18 mouse cellular contexts compared by ENCODE assay signal in genomic region chr11:27086516-27086915, GRCm38 (mm10).
DNase-seq lines count a peak whose midpoint lies in the region; ATAC-seq lines count a peak whose summit lies in the region.
"Had no signal": no experiment of that assay in that cellular context is flagged by ENCODE, and none has a peak within 500 bp of the region (broad histone marks: within the 10 kb centered on the region; RNA-seq: fewer than 3 reads in every experiment).

No protein-coding gene starts in this region.

- no peak overlapping the region for H3K4me2 ChIP-seq in forebrain, embryonic 12.5 days
- no peak overlapping the region for H3K4me2 ChIP-seq in forebrain, embryonic 13.5 days
- no peak overlapping the region for H3K4me2 ChIP-seq in kidney, embryonic 16.5 days (replicated peaks; ENCODE audit: low read depth, low read length)
- no peak overlapping the region for H3K4me2 ChIP-seq in midbrain, embryonic 14.5 days (ENCODE audit: low read length)
- H3K4me2 ChIP-seq in midbrain, embryonic 15.5 days, result no peak overlapping the region
- H3K4me2 ChIP-seq: heart, embryonic 13.5 days; intestine, embryonic 15.5 days had no signal

- H3K9ac ChIP-seq in forebrain, embryonic 12.5 days, result no peak overlapping the region
- no peak overlapping the region for H3K9ac ChIP-seq in forebrain, embryonic 13.5 days
- no peak overlapping the region for H3K9ac ChIP-seq in kidney, embryonic 16.5 days (replicated peaks; ENCODE audit: low read length)
- no peak overlapping the region for H3K9ac ChIP-seq in midbrain, embryonic 14.5 days (replicated peaks; ENCODE audit: low read length)
- H3K9ac ChIP-seq in midbrain, embryonic 15.5 days, result no peak overlapping the region
- H3K9ac ChIP-seq: heart, embryonic 13.5 days; intestine, embryonic 15.5 days had no signal

- WGBS in forebrain, embryonic 12.5 days, result 92% methylated on average over 1 of the region's 1 CpGs
- 82% methylated on average over 1 of the region's 1 CpGs for WGBS in forebrain, embryonic 13.5 days
- WGBS in kidney, embryonic 16.5 days, result 82% methylated on average over 1 of the region's 1 CpGs
- WGBS in midbrain, embryonic 14.5 days, result 79% methylated on average over 1 of the region's 1 CpGs
- WGBS in midbrain, embryonic 15.5 days, result 87% methylated on average over 1 of the region's 1 CpGs

- no peaks in the 10 kb centered on the region for H3K9me3 ChIP-seq in forebrain, embryonic 12.5 days
- no peaks in the 10 kb centered on the region for H3K9me3 ChIP-seq in forebrain, embryonic 13.5 days (replicated peaks)
- no peaks in the 10 kb centered on the region for H3K9me3 ChIP-seq in kidney, embryonic 16.5 days (ENCODE audit: low read length)
- H3K9me3 ChIP-seq in midbrain, embryonic 14.5 days (ENCODE audit: control insufficient read depth, low read length), result no peaks in the 10 kb centered on the region
- no peaks in the 10 kb centered on the region for H3K9me3 ChIP-seq in midbrain, embryonic 15.5 days
- H3K9me3 ChIP-seq: heart, embryonic 13.5 days; intestine, embryonic 15.5 days had no signal

- H3K27ac ChIP-seq in forebrain, embryonic 12.5 days, result no peak overlapping the region
- no peak overlapping the region for H3K27ac ChIP-seq in forebrain, embryonic 13.5 days
- H3K27ac ChIP-seq in kidney, embryonic 16.5 days (ENCODE audit: low read length), result no peak overlapping the region
- no peak overlapping the region for H3K27ac ChIP-seq in midbrain, embryonic 14.5 days (replicated peaks; ENCODE audit: low read depth, low read length)
- H3K27ac ChIP-seq in midbrain, embryonic 15.5 days, result no peak overlapping the region
- H3K27ac ChIP-seq: heart, embryonic 13.5 days; intestine, embryonic 15.5 days had no signal

- H3K36me3 ChIP-seq in forebrain, embryonic 12.5 days (replicated peaks), result no peaks in the 10 kb centered on the region
- H3K36me3 ChIP-seq in forebrain, embryonic 13.5 days (ENCODE audit: poor library complexity, severe bottlenecking), result no peaks in the 10 kb centered on the region
- H3K36me3 ChIP-seq in kidney, embryonic 16.5 days (ENCODE audit: insufficient read depth, low read length), result no peaks in the 10 kb centered on the region
- no peaks in the 10 kb centered on the region for H3K36me3 ChIP-seq in midbrain, embryonic 14.5 days (ENCODE audit: control insufficient read depth, insufficient read depth, low read length)
- no peaks in the 10 kb centered on the region for H3K36me3 ChIP-seq in midbrain, embryonic 15.5 days (replicated peaks)
- H3K36me3 ChIP-seq: heart, embryonic 13.5 days; intestine, embryonic 15.5 days had no signal

- no peak overlapping the region for H3K4me3 ChIP-seq in forebrain, embryonic 12.5 days (replicated peaks)
- no peak overlapping the region for H3K4me3 ChIP-seq in forebrain, embryonic 13.5 days
- H3K4me3 ChIP-seq in kidney, embryonic 16.5 days (ENCODE audit: low read length), result no peak overlapping the region
- no peak overlapping the region for H3K4me3 ChIP-seq in midbrain, embryonic 14.5 days (replicated peaks; ENCODE audit: low read depth, low read length)
- no peak overlapping the region for H3K4me3 ChIP-seq in midbrain, embryonic 15.5 days
- H3K4me3 ChIP-seq: heart, embryonic 13.5 days; intestine, embryonic 15.5 days had no signal

- no peak for DNase-seq in kidney, postnatal 25 days
- DNase-seq in midbrain, embryonic 14.5 days, result no peak
- no peak for DNase-seq in embryo, embryonic 9.5 days (ENCODE audit: extremely low spot score)
- DNase-seq: adrenal gland, postnatal 14 days; cerebellum, adult 11-12 months; cerebellum, adult 9-10 months; cerebellum, postnatal 25 days; gastrocnemius, postnatal 36 days; heart, adult 11 months; heart, postnatal 4 days had no signal

- no peaks in the 10 kb centered on the region for H3K4me1 ChIP-seq in forebrain, embryonic 12.5 days
- no peaks in the 10 kb centered on the region for H3K4me1 ChIP-seq in forebrain, embryonic 13.5 days
- no peaks in the 10 kb centered on the region for H3K4me1 ChIP-seq in kidney, embryonic 16.5 days (ENCODE audit: insufficient read depth, low read length)
- no peaks in the 10 kb centered on the region for H3K4me1 ChIP-seq in midbrain, embryonic 14.5 days (ENCODE audit: control insufficient read depth, insufficient read depth, low read length)
- H3K4me1 ChIP-seq in midbrain, embryonic 15.5 days, result no peaks in the 10 kb centered on the region
- H3K4me1 ChIP-seq: heart, embryonic 13.5 days; intestine, embryonic 15.5 days had no signal

- ATAC-seq in forebrain, embryonic 12.5 days (ENCODE audit: low FRiP score), result peak; percentile 36; the same call in 1 of the 2 replicates
- ATAC-seq in forebrain, embryonic 13.5 days, result no peak
- ATAC-seq in kidney, embryonic 16.5 days (ENCODE audit: low FRiP score, low TSS enrichment), result 0 out of 2 replicates have a peak, but pooled peaks have one; percentile 54
- ATAC-seq in midbrain, embryonic 14.5 days (ENCODE audit: low FRiP score, low TSS enrichment), result peak; percentile 49; the same call in 1 of the 2 replicates
- no peak for ATAC-seq in midbrain, embryonic 15.5 days (replicated peaks)
- ATAC-seq: activated CD4-positive, CD25-positive, alpha-beta regulatory T cell, adult 4 months; forebrain, embryonic 14.5 days; intestine, embryonic 15.5 days had no signal

- H3K27me3 ChIP-seq in forebrain, embryonic 12.5 days, result no peaks in the 10 kb centered on the region
- H3K27me3 ChIP-seq in forebrain, embryonic 13.5 days, result no peaks in the 10 kb centered on the region
- no peaks in the 10 kb centered on the region for H3K27me3 ChIP-seq in kidney, embryonic 16.5 days (ENCODE audit: insufficient read depth, low read length)
- no peaks in the 10 kb centered on the region for H3K27me3 ChIP-seq in midbrain, embryonic 14.5 days (ENCODE audit: control insufficient read depth, insufficient read depth, low read length)
- H3K27me3 ChIP-seq in midbrain, embryonic 15.5 days (replicated peaks), result no peaks in the 10 kb centered on the region
- H3K27me3 ChIP-seq: heart, embryonic 13.5 days; intestine, embryonic 15.5 days had no signal

Comparison
In these comparisons a context has a peak if more than half of its experiments do, and no peak if none do; other contexts are left out.
1. ATAC-seq: peak in forebrain, embryonic 12.5 days (single experiment), kidney, embryonic 16.5 days (single experiment) and midbrain, embryonic 14.5 days (single experiment); none in forebrain, embryonic 13.5 days (single experiment) and midbrain, embryonic 15.5 days (single experiment).